Mouse (Mus musculus) megakaryocyte, embryonic 14.5 days (primary cell): Measurements from ENCODE around the gene Elfn1.

Experiments used
- FLI1 ChIP-seq: IDR thresholded peaks from 2 replicates; pipeline ENCODE4 v1.6.1; 2012; ENCODE audit warnings: low read length, inconsistent platforms, mixed read lengths
- GATA1 ChIP-seq: IDR thresholded peaks from 3 replicates; pipeline ENCODE4 v1.6.1; 2012; ENCODE audit warnings: mixed read lengths, low read length, inconsistent platforms, borderline replicate concordance

GRCm38 (mm10) chr5:139860328-139861104 lies 47.2 kb upstream of the Elfn1 start:
- TF ChIP-seq GATA1 (no peak), FLI1 (no peak)
